Mouse (Mus musculus): ENCODE data around the gene Ssbp2. TPM values are rescaled to one million over a fixed set of nuclear protein-coding genes. Genes with fewer than 3 reads are reported as not detected.
A peak's percentile ranks its signal among the peaks of the same experiment; 100 is the strongest.

Ssbp2 gene
- polyA plus RNA-seq, 1 experiment from 2014 or later = 74.5 TPM

DNA sequence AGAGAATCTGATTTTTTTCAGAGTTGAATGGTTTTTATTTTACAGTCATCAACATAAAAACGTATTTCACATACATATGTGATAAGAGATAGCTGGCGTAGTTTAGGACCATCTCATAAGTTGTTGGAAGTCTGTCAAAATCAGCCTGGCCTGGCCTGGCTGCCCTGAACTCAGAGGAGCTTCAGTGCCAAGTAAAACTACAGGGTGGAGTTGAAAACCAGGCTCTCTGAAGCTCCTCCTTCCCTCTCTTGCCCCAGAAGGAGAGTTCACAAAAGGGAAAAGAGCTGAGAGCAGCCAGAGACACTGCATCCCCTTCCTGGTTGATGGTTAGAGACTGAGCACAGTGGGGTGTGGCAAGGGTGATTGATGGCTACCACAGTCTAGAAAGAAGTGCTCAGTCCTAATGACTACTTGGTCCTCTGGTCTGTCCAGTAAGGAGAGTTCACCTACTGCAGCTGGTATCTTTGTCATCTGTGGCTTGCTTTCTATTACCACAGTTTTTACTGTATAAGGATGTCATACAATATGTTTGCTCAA, 236.1 kb downstream of the Ssbp2 start:
- Histone ChIP-seq H3K27ac (no peak overlapping the region), H3K4me1 (no peaks in the 10 kb centered on the region), H3K9ac (no peak overlapping the region), H3K36me3 (peaks cover 41% of the 10 kb centered on the region), H3K27me3 (replicated peaks) (no peaks in the 10 kb centered on the region), H3K4me3 (no peak overlapping the region), H3K9me3 (replicated peaks) (no peaks in the 10 kb centered on the region), H3K4me2 (no peak overlapping the region)
- WGBS (ENCODE audit: insufficient replicate concordance) = 64% methylated on average over 2 of the region's 2 CpGs
- no peak for ATAC-seq

DNA sequence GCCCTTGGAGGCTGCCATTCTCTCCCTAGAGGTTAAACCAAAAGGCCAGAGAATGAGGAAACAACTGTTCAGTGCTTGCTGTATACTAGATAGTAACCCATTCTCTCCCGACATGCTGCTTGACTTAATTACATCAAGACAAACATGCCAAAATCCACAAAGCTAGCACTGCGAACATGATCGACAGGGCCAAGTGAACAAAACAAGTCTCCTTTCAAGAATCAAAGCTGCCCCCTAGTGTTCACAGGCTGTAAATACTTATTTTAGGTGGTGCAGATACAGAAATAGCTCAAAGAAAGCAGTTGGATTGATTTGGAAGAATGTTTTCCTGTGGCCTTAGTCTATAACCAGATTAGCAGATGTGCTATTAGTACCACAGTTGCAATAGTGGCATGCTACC, 236.9 kb downstream of the Ssbp2 start:
- Histone ChIP-seq H3K9ac (no peak overlapping the region), H3K4me3 (no peak overlapping the region), H3K9me3 (replicated peaks) (no peaks in the 10 kb centered on the region), H3K27me3 (replicated peaks) (no peaks in the 10 kb centered on the region), H3K4me2 (no peak overlapping the region), H3K4me1 (no peaks in the 10 kb centered on the region), H3K36me3 (peaks cover 38% of the 10 kb centered on the region), H3K27ac (no peak overlapping the region)
- 0 out of 2 replicates have a peak, but pooled peaks have one; percentile 24 for ATAC-seq
- 57% methylated on average over 3 of the region's 3 CpGs for WGBS (ENCODE audit: insufficient replicate concordance)

DNA sequence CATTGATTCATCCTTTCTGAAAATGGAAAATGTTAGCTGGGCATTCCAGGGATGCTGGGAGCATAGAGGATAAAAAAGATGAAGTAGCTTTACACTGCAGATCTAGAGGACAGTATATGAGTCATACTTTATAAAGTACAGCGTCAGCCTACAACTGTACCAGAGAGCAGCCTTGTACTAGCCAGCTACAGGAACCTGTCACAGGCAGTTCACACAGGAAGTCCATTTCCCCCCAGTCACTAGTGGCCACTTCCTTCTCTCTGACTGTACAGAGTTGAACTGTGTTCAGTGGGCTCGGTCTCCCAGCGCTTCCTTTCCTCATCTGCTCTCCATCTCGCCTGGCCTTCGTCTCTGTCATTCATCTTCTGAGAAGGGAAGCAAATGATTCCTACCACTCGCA, 242.3 kb downstream of the Ssbp2 start:
- H3K4me2 ChIP-seq = no peak overlapping the region
- WGBS (ENCODE audit: insufficient replicate concordance) = 45% methylated on average over 6 of the region's 6 CpGs
- H3K27ac ChIP-seq = no peak overlapping the region
- no peak overlapping the region for H3K4me3 ChIP-seq
- no peak overlapping the region for H3K9ac ChIP-seq
- no peaks in the 10 kb centered on the region for H3K4me1 ChIP-seq
- H3K27me3 ChIP-seq (replicated peaks) = no peaks in the 10 kb centered on the region
- no peaks in the 10 kb centered on the region for H3K9me3 ChIP-seq (replicated peaks)
- ATAC-seq = peak; percentile 71
- peaks cover 29% of the 10 kb centered on the region for H3K36me3 ChIP-seq

DNA sequence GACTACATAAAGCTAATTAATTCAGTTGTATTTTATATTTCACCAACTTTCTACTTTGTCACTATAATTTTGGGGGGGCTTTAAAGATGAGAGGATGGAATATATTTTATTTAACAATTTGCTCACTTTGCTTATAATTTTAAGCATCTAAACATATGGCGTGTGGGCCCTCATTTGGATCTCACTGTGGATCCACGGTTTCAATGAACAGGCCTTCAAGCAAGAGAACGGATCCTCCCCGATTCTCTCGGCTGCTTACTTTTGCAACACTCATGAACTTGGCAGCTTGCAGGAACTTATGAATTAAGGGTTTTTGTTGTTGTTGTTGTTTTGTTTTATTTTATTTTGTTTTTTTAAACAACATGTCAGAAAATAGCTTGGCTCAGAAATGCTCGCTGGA, 259.4 kb downstream of the Ssbp2 start:
- Histone ChIP-seq H3K36me3 (no peaks in the 10 kb centered on the region), H3K27me3 (replicated peaks) (no peaks in the 10 kb centered on the region), H3K9ac (no peak overlapping the region), H3K4me2 (no peak overlapping the region), H3K4me3 (no peak overlapping the region), H3K4me1 (no peaks in the 10 kb centered on the region), H3K27ac (no peak overlapping the region), H3K9me3 (replicated peaks) (no peaks in the 10 kb centered on the region)
- WGBS (ENCODE audit: insufficient replicate concordance) = 81% methylated on average over 6 of the region's 6 CpGs
- no peak for ATAC-seq

DNA sequence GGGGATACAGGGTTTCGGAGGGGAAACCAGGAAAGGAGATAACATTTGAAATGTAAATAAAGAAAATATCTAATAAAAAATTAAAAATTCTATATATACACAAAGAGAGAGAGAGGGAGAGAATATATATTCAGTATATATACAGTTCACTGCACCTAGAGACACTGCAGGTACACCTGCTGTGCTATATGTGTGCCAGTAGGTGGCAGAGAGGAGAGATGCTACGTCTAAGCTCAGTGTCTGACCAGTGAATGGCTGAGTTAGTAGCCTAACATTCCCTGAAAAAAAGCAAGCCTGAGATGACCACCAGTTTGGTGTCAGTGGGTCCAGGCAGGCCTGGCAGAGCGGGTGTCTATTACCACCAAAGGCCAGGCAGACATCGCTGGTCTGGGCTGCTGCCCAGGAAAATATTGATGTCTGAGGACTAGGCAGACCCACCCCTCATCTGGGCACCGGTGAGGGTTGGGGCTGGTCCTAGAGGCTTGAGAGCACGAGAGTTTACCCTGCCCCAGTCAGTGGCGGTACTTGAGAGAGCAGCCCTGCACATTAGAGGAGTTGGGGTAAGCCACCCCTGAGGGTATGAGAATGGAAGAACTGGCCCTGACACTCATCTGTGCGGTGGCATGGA, 263.1 kb downstream of the Ssbp2 start:
- WGBS (ENCODE audit: insufficient replicate concordance) = 52% methylated on average over 8 of the region's 8 CpGs
- no peak overlapping the region for H3K9ac ChIP-seq
- no peak overlapping the region for H3K4me2 ChIP-seq
- no peaks in the 10 kb centered on the region for H3K27me3 ChIP-seq (replicated peaks)
- ATAC-seq = peak; percentile 63
- H3K36me3 ChIP-seq = no peaks in the 10 kb centered on the region
- no peak overlapping the region for H3K4me3 ChIP-seq
- H3K4me1 ChIP-seq = no peaks in the 10 kb centered on the region
- H3K9me3 ChIP-seq (replicated peaks) = no peaks in the 10 kb centered on the region
- H3K27ac ChIP-seq = no peak overlapping the region

DNA sequence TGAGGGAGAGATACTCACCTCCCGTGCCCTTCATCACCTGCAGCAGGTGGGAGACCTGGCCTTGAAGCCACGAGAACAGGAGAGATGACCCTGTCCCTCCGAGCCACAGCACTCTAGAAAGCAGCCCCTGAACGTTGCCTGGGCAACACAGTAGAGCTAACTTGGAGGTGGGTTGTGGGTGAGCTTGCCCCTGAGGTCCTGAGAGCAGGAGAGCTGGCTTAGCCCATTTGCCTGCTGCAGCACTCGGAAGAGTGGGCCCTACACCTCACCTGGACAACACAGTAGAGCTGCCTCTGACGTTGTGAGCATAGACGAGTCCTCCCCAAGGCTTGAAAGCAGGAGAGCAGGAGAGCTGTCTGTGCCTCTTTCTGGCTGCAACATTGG, 263.6 kb downstream of the Ssbp2 start:
- H3K9ac ChIP-seq = no peak overlapping the region
- H3K4me2 ChIP-seq = no peak overlapping the region
- H3K4me3 ChIP-seq = no peak overlapping the region
- ATAC-seq = no peak
- H3K27me3 ChIP-seq (replicated peaks) = no peaks in the 10 kb centered on the region
- WGBS (ENCODE audit: insufficient replicate concordance) = 61% methylated on average over 7 of the region's 7 CpGs
- no peaks in the 10 kb centered on the region for H3K4me1 ChIP-seq
- no peaks in the 10 kb centered on the region for H3K9me3 ChIP-seq (replicated peaks)
- H3K27ac ChIP-seq = no peak overlapping the region
- H3K36me3 ChIP-seq = no peaks in the 10 kb centered on the region

DNA sequence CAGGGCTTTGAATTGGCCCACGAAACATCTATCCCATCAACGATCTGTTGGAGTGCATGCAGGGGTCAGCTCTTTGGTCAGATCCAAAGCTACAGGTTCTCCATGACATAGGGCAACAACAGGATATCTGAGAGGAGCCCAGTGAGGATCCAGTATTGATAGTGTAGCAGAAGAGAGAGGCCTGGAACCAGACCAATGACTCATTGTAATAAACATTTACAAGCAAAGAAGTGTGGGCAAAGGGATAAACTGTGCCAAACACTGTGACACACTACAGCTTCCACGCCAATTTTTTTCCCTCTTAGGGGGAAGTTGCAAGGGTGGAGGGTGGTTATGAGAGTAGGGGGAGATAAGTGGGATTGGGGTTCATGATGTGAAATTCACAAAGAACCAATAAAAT, 264.1 kb downstream of the Ssbp2 start:
- H3K4me1 ChIP-seq = no peaks in the 10 kb centered on the region
- 68% methylated on average over 3 of the region's 3 CpGs for WGBS (ENCODE audit: insufficient replicate concordance)
- ATAC-seq = no peak

DNA sequence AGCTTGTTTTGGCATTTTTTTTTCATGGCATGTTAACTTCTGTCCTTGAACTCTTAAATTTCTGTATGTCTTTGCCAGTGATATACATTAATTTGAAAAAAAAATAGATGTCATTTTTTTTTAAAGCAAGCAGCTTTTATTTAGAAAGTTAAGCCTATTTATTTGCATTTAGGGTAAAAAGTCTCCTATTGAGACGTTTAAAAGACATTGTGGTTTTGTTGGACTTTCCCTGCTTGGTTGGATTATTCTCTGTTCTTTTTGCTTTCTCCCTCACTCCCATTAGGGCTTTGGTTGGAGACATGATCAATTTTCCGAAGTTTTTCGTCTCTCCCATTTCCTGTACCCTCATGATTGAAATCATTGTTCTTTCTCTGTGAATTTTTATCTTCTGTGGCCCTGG, 265.0 kb downstream of the Ssbp2 start:
- WGBS (ENCODE audit: insufficient replicate concordance) = 56% methylated on average over 3 of the region's 3 CpGs
- ATAC-seq = no peak
- Histone ChIP-seq H3K4me1 (no peaks in the 10 kb centered on the region), H3K36me3 (no peaks in the 10 kb centered on the region), H3K27me3 (replicated peaks) (no peaks in the 10 kb centered on the region), H3K9me3 (replicated peaks) (no peaks in the 10 kb centered on the region), H3K4me3 (no peak overlapping the region), H3K27ac (no peak overlapping the region), H3K4me2 (no peak overlapping the region), H3K9ac (no peak overlapping the region)

More for the DNA sequence above, 264.1 kb downstream of the Ssbp2 start:
- no peak overlapping the region for H3K27ac ChIP-seq
- no peaks in the 10 kb centered on the region for H3K27me3 ChIP-seq (replicated peaks)
- H3K9me3 ChIP-seq (replicated peaks) = no peaks in the 10 kb centered on the region
- H3K36me3 ChIP-seq = no peaks in the 10 kb centered on the region
- no peak overlapping the region for H3K4me3 ChIP-seq
- no peak overlapping the region for H3K9ac ChIP-seq
- H3K4me2 ChIP-seq = no peak overlapping the region

DNA sequence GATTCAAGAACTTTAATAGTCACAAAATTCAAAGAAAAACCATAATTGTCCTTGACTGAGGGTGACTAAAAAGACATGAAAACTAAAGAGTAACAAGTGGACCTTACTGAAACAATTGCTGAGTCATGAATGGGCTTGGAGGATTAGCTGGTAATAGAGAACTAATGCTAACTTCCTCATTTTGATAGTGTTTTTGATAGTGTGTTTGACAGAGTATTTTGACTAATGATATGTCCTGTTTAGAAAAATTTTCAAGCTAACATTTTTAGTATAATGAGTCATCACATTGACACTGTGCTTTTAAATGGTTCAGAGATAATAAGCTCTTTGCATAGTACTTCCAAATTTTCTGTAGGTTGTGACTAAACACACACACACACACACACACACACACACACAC, 267.8 kb downstream of the Ssbp2 start:
- no peak overlapping the region for H3K27ac ChIP-seq
- H3K4me1 ChIP-seq = no peaks in the 10 kb centered on the region
- no peaks in the 10 kb centered on the region for H3K36me3 ChIP-seq
- H3K4me3 ChIP-seq = no peak overlapping the region
- ATAC-seq = no peak
- H3K9me3 ChIP-seq (replicated peaks) = no peaks in the 10 kb centered on the region
- H3K27me3 ChIP-seq (replicated peaks) = no peaks in the 10 kb centered on the region
- H3K4me2 ChIP-seq = no peak overlapping the region
- H3K9ac ChIP-seq = no peak overlapping the region

DNA sequence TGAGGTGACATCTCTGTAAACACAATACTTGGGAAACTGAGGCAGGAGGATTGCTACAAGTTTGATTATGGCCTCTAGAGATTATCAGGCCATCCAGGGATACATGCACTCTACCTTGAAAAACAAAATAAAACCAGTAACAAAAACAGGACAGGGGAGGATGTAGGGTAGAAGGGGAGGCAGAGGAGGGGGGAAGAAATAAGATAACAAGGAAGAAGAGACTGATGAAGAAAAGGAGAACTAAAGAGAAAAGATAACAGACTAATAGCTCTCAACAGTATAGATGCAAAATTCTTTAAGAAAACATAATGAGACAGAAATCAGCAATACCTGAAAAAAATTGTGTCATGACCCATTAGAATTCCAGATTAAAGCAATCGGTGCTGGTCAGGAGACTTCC, 277.1 kb downstream of the Ssbp2 start:
- no peak for ATAC-seq
- H3K9ac ChIP-seq = no peak overlapping the region
- no peak overlapping the region for H3K4me3 ChIP-seq
- 88% methylated on average over 1 of the region's 1 CpGs for WGBS (ENCODE audit: insufficient replicate concordance)
- H3K27ac ChIP-seq = no peak overlapping the region
- H3K4me2 ChIP-seq = no peak overlapping the region
- no peaks in the 10 kb centered on the region for H3K9me3 ChIP-seq (replicated peaks)
- H3K27me3 ChIP-seq (replicated peaks) = peaks cover 22% of the 10 kb centered on the region
- no peaks in the 10 kb centered on the region for H3K4me1 ChIP-seq
- no peaks in the 10 kb centered on the region for H3K36me3 ChIP-seq

DNA sequence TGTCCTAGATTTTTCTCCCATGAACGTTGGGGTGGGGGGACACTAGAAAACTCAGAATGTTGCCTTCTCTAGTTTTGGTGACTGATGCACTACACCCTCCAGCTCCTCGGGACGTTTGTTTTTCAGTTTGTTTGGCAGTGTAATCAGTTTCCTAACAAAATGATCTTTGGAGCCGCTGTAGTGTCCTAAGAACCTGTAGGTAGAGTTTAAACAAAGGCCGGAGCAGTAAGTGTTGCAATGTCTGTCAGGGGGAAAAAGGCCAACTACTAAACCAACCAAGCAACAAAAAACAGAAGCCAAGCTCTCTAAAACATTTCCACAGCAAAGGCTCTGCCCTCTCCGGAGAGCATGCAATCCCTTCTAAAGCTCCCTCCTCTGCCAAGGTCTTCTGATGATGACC, 280.8 kb downstream of the Ssbp2 start:
- H3K9ac ChIP-seq = no peak overlapping the region
- H3K4me2 ChIP-seq = peak overlapping the region; percentile 59
- H3K27ac ChIP-seq = peak overlapping the region; percentile 64; the same call in 1 of the 2 replicates
- H3K4me1 ChIP-seq = no peaks in the 10 kb centered on the region
- 55% methylated on average over 6 of the region's 6 CpGs for WGBS (ENCODE audit: insufficient replicate concordance)
- H3K9me3 ChIP-seq (replicated peaks) = no peaks in the 10 kb centered on the region
- peaks cover 30% of the 10 kb centered on the region for H3K27me3 ChIP-seq (replicated peaks)
- peak; percentile 54; the same call in 1 of the 2 replicates for ATAC-seq
- H3K4me3 ChIP-seq = peak overlapping the region; percentile 39
- no peaks in the 10 kb centered on the region for H3K36me3 ChIP-seq

DNA sequence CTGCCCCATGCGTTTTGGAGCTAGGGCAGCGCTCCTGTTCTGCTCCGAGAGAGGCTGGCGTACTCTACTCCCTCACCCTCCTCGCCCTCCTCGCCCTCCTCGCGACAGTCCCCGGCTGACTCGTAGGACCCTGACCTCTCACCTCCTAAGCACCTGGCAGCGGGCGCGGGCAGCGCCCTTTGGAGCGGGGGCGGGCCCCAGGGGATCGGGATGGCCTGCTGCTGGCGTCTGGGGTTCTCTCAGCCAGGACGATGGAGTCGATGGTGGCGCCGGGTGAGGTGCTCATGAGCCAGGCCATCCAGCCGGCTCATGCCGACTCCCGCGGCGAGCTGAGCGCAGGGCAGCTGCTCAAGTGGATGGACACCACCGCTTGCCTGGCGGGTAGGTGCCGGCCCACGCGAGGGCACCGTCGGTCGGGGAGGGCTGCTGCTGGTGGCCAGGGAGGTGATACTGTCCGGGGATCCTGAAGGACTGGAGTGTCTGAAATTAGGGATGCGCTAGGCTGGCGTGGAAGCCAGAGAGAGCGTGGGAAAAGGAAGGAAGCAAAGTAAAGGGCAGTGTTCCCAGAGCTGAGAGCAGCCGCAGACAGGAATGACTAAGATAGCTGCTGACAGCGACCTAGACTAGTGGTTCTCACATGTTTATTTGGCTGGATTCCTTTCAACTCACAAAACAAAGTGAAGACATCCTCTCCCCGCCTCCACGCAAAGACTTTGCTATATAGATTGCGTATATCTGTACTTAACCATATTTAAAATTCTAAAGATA, 281.4 kb downstream of the Ssbp2 start, which contains the start of gene Acot12:
TSS of gene Acot12 (plus strand) at position 233 of the 768 bp plus-strand sequence.
- peaks cover 30% of the 10 kb centered on the region for H3K27me3 ChIP-seq (replicated peaks)
- 12% methylated on average over 45 of the region's 45 CpGs for WGBS (ENCODE audit: insufficient replicate concordance)
- peak; percentile 71 for ATAC-seq
- peak within 1 kb of the TSS; percentile 39 for H3K4me3 ChIP-seq
- no peaks in the 10 kb centered on the region for H3K4me1 ChIP-seq
- peak within 1 kb of the TSS; percentile 64; the same call in 1 of the 2 replicates for H3K27ac ChIP-seq
- no peaks in the 10 kb centered on the region for H3K36me3 ChIP-seq
- H3K9me3 ChIP-seq (replicated peaks) = no peaks in the 10 kb centered on the region
- H3K4me2 ChIP-seq = peak within 1 kb of the TSS; percentile 59
- H3K9ac ChIP-seq = 0 out of 2 replicates have a peak within 1 kb of the TSS, but pooled peaks have one; percentile 27
